Mouse (Mus musculus): Measurements from ENCODE around the gene Irgc1.

- TF ChIP-seq CTCF (IDR thresholded peaks at IDR 0.05; ENCODE audit: low read depth) (no peak), EP300 (IDR thresholded peaks at IDR 0.05; ENCODE audit: low read depth) (no peak)
Observed at GRCm38 (mm10) chr7:24455726-24456125, 3.6 kb upstream of the Irgc1 start.

Measured in liver, embryonic 14.5 days (tissue).